Mouse (Mus musculus) ES-Bruce4 (cell line): Measurements from ENCODE around the gene Sec24a.

Experiments used
- CTCF ChIP-seq: IDR thresholded peaks from one replicate; pipeline ENCODE4 v1.8.1; 2011; ENCODE audit warnings: low read depth, low read length
- EP300 ChIP-seq: IDR thresholded peaks from 2 replicates; pipeline ENCODE4 v1.6.1; 2011; ENCODE audit warnings: low read depth, low read length; ENCODE audit not compliant: insufficient read depth
- POLR2A ChIP-seq: IDR thresholded peaks from one replicate; pipeline ENCODE4 v1.8.1; 2011; ENCODE audit warnings: low read length; ENCODE audit not compliant: insufficient read depth

GRCm38 (mm10) chr11:51644217-51644616 is 119.2 kb downstream of the Sec24a start:
- no peak for TF ChIP-seq CTCF
- TF ChIP-seq POLR2A, result no peak
- TF ChIP-seq EP300, result no peak
